Mouse (Mus musculus): ENCODE data around the gene Shroom3.
A peak's percentile ranks its signal among the peaks of the same experiment; 100 is the strongest.

DNA sequence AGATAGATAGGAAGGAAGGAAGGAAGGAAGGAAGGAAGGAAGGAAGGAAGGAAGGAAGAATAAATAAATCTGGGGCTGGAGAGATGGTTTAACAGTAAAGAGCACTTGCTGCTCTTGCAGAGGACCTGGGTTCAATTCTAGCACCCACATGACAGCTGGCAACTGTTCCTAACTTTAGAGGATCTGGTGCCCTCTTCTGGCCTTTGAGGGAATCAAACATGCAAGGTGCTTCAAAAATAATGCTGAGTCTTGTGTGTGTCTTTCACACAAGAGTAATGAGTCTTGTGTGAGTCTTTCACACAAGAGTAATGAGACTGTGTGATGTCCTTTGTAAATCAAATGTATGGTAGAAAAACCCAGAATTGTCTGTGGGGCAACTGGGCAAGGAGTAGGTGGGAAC is 299.4 kb downstream of the Shroom3 start:
- TF ChIP-seq ZNF384 (IDR thresholded peaks at IDR 0.05; ENCODE audit: low read depth, low read length) (no peak), TBP (IDR thresholded peaks at IDR 0.05; ENCODE audit: low read depth, low read length) (no peak), POLR2AphosphoS5 (IDR thresholded peaks at IDR 0.05; ENCODE audit: borderline replicate concordance, low read depth, low read length) (no peak), CTCF (IDR thresholded peaks at IDR 0.05 in 2 of 3, conservative IDR thresholded peaks at IDR 0.05 in 1 of 3; ENCODE audit: control insufficient read depth in 1 of 3, insufficient read depth in 1 of 3, low read depth in 2 of 3, low read length in 3 of 3, poor library complexity in 1 of 3, severe bottlenecking in 1 of 3) (peak; percentile 23 to 45 (median 38)), GABPA (IDR thresholded peaks at IDR 0.05; ENCODE audit: low read depth, low read length) (no peak)
